In the genomic region with DNA sequence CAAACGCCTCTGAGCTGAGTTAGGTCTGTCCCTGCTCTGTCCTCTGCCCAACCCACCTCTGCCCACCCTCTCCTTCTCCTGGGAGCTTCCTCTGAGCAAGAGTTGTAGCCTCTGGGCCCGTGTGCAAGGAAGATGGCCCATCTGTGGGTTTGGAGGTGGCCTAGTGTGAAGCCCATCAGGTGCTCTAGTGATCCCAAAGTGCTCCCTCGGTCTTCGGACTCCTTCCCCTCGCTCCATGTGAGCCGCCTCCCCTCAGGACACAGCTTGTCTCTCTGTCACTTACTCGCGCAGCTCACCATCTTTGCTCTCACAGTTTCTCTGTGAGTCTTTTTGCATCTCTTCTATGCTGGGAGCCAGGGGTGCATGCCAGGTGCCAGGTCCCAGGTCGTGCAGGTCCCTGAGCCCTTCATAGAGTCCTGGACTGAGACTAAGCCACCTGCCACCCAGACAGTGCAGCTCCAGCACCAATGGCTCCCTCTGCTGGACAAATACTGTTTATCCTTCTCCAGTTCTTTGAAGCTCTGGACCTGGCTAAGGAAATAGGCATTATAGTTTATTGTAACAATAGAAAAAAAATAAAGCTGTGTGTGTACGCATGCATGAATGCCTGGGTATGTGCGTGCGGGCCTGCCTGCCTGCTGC, we compare ENCODE assay signal across 8 mouse cellular contexts. TPM values are rescaled to one million over a fixed set of nuclear protein-coding genes. Genes with fewer than 3 reads are reported as not detected.
DNase-seq lines count a peak whose midpoint lies in the region; ATAC-seq and TF ChIP-seq lines count a peak whose summit lies in the region.

No protein-coding gene starts in this region.

- peaks cover 15% of the 10 kb centered on the region for H3K4me1 ChIP-seq in hindbrain, embryonic 12.5 days
- peaks cover 4% of the 10 kb centered on the region for H3K4me1 ChIP-seq in limb, embryonic 15.5 days
- no peaks in the 10 kb centered on the region for H3K4me1 ChIP-seq in midbrain, postnatal 0 days (ENCODE audit: insufficient read depth, low read length)

- DNase-seq in left cerebral cortex, postnatal 10 days (ENCODE audit: extremely low spot score in 1 of 2, low spot score in 2 of 2) = peak; percentile 48 to 49
- no peak for DNase-seq in left cerebral cortex, adult 9 months (ENCODE audit: low spot score in 2 of 2)
- peak; percentile 81 for DNase-seq in ZHBTc4 (ENCODE audit: low read depth, low spot score)
- DNase-seq in embryo, embryonic 11 days = peak; percentile 80
- DNase-seq in midbrain, postnatal 0 days (ENCODE audit: low spot score) = peak; percentile 83
- no peak for DNase-seq in urinary bladder, adult 18-20 months (ENCODE audit: low spot score in 2 of 2)

- H3K4me3 ChIP-seq in hindbrain, embryonic 12.5 days = no peak overlapping the region
- no peak overlapping the region for H3K4me3 ChIP-seq in limb, embryonic 15.5 days
- no peak overlapping the region for H3K4me3 ChIP-seq in midbrain, postnatal 0 days (ENCODE audit: low read depth, low read length)

- peak; percentile 77 for ATAC-seq in hindbrain, embryonic 12.5 days (ENCODE audit: low FRiP score)
- ATAC-seq in limb, embryonic 15.5 days (ENCODE audit: insufficient number of reproducible peaks, low FRiP score, low TSS enrichment, low read depth) = peak; percentile 70; the same call in 1 of the 2 replicates
- ATAC-seq in midbrain, postnatal 0 days (ENCODE audit: low FRiP score) = no peak

- no peak overlapping the region for H3K4me2 ChIP-seq in hindbrain, embryonic 12.5 days (replicated peaks)
- no peak overlapping the region for H3K4me2 ChIP-seq in limb, embryonic 15.5 days
- H3K4me2 ChIP-seq in midbrain, postnatal 0 days (ENCODE audit: low read depth, low read length, poor library complexity, severe bottlenecking) = no peak overlapping the region

- peak; percentile 87 for TF ChIP-seq CTCF in midbrain, postnatal 0 days (IDR thresholded peaks at IDR 0.05)

- 63% methylated on average over 12 of the region's 12 CpGs for WGBS in hindbrain, embryonic 12.5 days
- WGBS in limb, embryonic 15.5 days = 59% methylated on average over 12 of the region's 12 CpGs
- 64% methylated on average over 12 of the region's 12 CpGs for WGBS in midbrain, postnatal 0 days

- H3K9ac ChIP-seq in hindbrain, embryonic 12.5 days = no peak overlapping the region
- no peak overlapping the region for H3K9ac ChIP-seq in limb, embryonic 15.5 days
- no peak overlapping the region for H3K9ac ChIP-seq in midbrain, postnatal 0 days (replicated peaks; ENCODE audit: low read length, poor library complexity, severe bottlenecking)

- no peaks in the 10 kb centered on the region for H3K36me3 ChIP-seq in hindbrain, embryonic 12.5 days
- H3K36me3 ChIP-seq in limb, embryonic 15.5 days = no peaks in the 10 kb centered on the region
- peaks cover 7% of the 10 kb centered on the region; the same call in 1 of the 2 replicates for H3K36me3 ChIP-seq in midbrain, postnatal 0 days (ENCODE audit: insufficient read depth, low read length)

- intact Hi-C loops in left cerebral cortex, postnatal 10 days (cut with DNase I) = loop anchor here (5.0 to 10.0 kb wide), 2 partner anchors 41 to 414 kb away; partner anchors contain the start of gene Nkx1-2

- H3K9me3 ChIP-seq in hindbrain, embryonic 12.5 days (replicated peaks) = no peaks in the 10 kb centered on the region
- H3K9me3 ChIP-seq in limb, embryonic 15.5 days = no peaks in the 10 kb centered on the region
- H3K9me3 ChIP-seq in midbrain, postnatal 0 days (ENCODE audit: low read length) = no peaks in the 10 kb centered on the region

- no peak overlapping the region for H3K27ac ChIP-seq in hindbrain, embryonic 12.5 days
- H3K27ac ChIP-seq in limb, embryonic 15.5 days = no peak overlapping the region
- H3K27ac ChIP-seq in midbrain, postnatal 0 days (ENCODE audit: low read depth, low read length) = no peak overlapping the region

- H3K27me3 ChIP-seq in hindbrain, embryonic 12.5 days = peaks cover 9% of the 10 kb centered on the region; the same call in 1 of the 2 replicates
- no peaks in the 10 kb centered on the region; the same call in 1 of the 2 replicates for H3K27me3 ChIP-seq in limb, embryonic 15.5 days
- H3K27me3 ChIP-seq in midbrain, postnatal 0 days (ENCODE audit: insufficient read depth, low read length) = no peaks in the 10 kb centered on the region; the same call in 1 of the 2 replicates

RNA-seq across cellular contexts. Expression of gene Lhpp, which starts 28.1 kb away (rescaled TPM):
- total RNA-seq in left cerebral cortex, postnatal 10 days (2021) = 10 to 100 TPM; 28.6 to 31.6 TPM
- 17.7 and 17.8 TPM in 2 replicates for polyA plus RNA-seq in hindbrain, embryonic 12.5 days (2016; fragmentation: Nextera tagmentation; extraction: Ambion mirVana)
- 16.8 and 17.1 TPM in 2 replicates for polyA plus RNA-seq in limb, embryonic 15.5 days (2015; fragmentation: Nextera tagmentation; extraction: Ambion mirVana)
- total RNA-seq in midbrain, postnatal 0 days (2014; rRNA removed) = 36.2 and 49.8 TPM in 2 replicates
- polyA plus RNA-seq in midbrain, postnatal 0 days (2015; fragmentation: Nextera tagmentation; extraction: Ambion mirVana) = 59.2 and 65.1 TPM in 2 replicates

RNA-seq across cellular contexts. Expression of gene Nkx1-2, which starts 39.1 kb away (rescaled TPM):
- not detected for total RNA-seq in left cerebral cortex, postnatal 10 days (2021)
- 2.9 and 6.4 TPM in 2 replicates for polyA plus RNA-seq in hindbrain, embryonic 12.5 days (2016; fragmentation: Nextera tagmentation; extraction: Ambion mirVana)
- polyA plus RNA-seq in limb, embryonic 15.5 days (2015; fragmentation: Nextera tagmentation; extraction: Ambion mirVana) = 0.06 and 0.10 TPM in 2 replicates
- 0.60 and 0.80 TPM in 2 replicates for total RNA-seq in midbrain, postnatal 0 days (2014; rRNA removed)
- polyA plus RNA-seq in midbrain, postnatal 0 days (2015; fragmentation: Nextera tagmentation; extraction: Ambion mirVana) = 0.10 and 0.37 TPM in 2 replicates

Comparison
In these comparisons a context has a peak if more than half of its experiments do, and no peak if none do; other contexts are left out.
1. DNase-seq: peak in left cerebral cortex, postnatal 10 days (2 of 2), ZHBTc4 (single experiment), embryo, embryonic 11 days (single experiment) and midbrain, postnatal 0 days (single experiment); none in left cerebral cortex, adult 9 months (0 of 2) and urinary bladder, adult 18-20 months (0 of 2).